Mouse (Mus musculus) lung, adult 2 months (tissue): ENCODE measurements around the gene Nup205. TPM values are rescaled to one million over a fixed set of nuclear protein-coding genes. Genes with fewer than 3 reads are reported as not detected.

Source experiments
- DNase-seq: peaks from one replicate; pipeline ENCODE4 v3.0.0; 2022
- H3K4me1 ChIP-seq: fragments of 200-500 bp; 2 replicates; pipeline ENCODE4 v1.6.1; 2011; ENCODE audit warnings: low read length; ENCODE audit not compliant: control insufficient read depth, insufficient read depth
- H3K4me3 ChIP-seq: fragments of 200-500 bp; replicated peaks from 2 replicates; pipeline ENCODE3; 2011; ENCODE audit warnings: low read depth, mild to moderate bottlenecking, control low read depth, low read length; ENCODE audit errors: extremely low read depth
- CTCF ChIP-seq: fragments of 200-500 bp; IDR thresholded peaks from 2 replicates; pipeline ENCODE4 v1.5.1; 2011; ENCODE audit warnings: mild to moderate bottlenecking, low read length, control low read depth; ENCODE audit not compliant: insufficient read depth
- POLR2A ChIP-seq: fragments of 200-500 bp; IDR thresholded peaks from 2 replicates; pipeline ENCODE4 v1.6.1; 2011; ENCODE audit warnings: low read depth, mild to moderate bottlenecking, control low read depth, low read length, borderline replicate concordance; ENCODE audit errors: extremely low read depth
- WGBS: fragments of 180-500 bp; shearing (Covaris S2); methylation state at CpG from one replicate; pipeline ENCODE4 v1.1.7; 2018; 5-methylcytosine and 5-hydroxymethylcytosine counted together
- polyA plus RNA-seq: library from polyadenylated mRNA; depleted of rRNA; stranded (reverse); fragments of >200 nt; gene quantifications from 2 replicates; pipeline ENCODE4 v1.2.3, GENCODE M21; 2012

Gene Nup205
- polyA plus RNA-seq, 1 experiment: 11.7 TPM

DNA sequence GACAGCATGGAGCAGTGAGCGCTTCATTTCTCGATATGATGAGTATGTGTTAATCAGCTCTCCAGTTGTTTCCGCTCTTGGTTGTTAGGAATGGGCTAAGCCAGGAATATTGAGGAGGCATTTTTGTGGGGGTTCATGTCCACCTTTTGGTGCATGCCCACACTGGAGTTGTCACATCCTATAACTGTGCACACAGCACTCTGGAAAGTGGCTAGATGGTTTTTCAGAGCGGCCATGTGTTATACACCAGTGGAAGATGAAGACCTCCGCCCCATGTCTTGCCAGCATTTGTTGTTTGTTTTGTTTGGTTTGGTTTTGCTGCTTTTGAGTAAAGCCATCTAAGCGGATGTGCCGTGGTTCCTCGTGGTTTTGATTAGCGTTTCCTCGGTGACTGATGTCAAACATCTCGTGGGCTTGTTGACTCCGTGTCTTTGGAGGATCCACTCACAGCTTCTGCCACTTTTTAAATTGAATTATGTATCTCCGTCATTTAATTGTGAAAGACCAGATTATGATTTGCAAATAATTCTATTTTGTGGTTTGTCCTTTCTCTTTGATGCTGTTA lies 80.5 kb downstream of the Nup205 start:
- peaks cover 19% of the 10 kb centered on the region for H3K4me1 ChIP-seq
- 84% methylated on average over 13 of the region's 13 CpGs for WGBS
- TF ChIP-seq CTCF: no peak
- TF ChIP-seq POLR2A: no peak
- H3K4me3 ChIP-seq: no peak overlapping the region
- no peak for DNase-seq

DNA sequence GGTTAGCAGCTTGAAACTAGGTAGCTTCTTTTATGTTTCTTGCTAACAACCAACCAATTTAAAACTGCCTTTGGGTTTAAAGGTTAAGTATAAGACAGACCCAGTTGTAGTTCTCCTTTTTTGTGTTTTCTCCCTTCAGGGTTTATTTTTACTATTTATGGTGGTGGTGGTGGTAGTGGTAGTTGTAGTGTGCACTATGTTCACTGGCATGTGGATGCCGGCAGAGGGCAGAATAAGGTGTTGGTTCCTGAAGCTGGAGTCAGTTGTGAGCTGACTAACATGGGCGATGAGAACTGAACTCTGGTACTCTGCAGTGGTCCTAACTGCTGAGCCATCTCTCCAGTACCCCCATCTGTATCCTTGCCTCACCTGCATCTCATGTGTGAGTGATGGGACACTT lies 81.7 kb downstream of the Nup205 start:
- no peak for DNase-seq
- H3K4me1 ChIP-seq: peaks cover 19% of the 10 kb centered on the region
- H3K4me3 ChIP-seq: no peak overlapping the region
- TF ChIP-seq CTCF: no peak
- no peak for TF ChIP-seq POLR2A
- WGBS: 88% methylated on average over 2 of the region's 2 CpGs

DNA sequence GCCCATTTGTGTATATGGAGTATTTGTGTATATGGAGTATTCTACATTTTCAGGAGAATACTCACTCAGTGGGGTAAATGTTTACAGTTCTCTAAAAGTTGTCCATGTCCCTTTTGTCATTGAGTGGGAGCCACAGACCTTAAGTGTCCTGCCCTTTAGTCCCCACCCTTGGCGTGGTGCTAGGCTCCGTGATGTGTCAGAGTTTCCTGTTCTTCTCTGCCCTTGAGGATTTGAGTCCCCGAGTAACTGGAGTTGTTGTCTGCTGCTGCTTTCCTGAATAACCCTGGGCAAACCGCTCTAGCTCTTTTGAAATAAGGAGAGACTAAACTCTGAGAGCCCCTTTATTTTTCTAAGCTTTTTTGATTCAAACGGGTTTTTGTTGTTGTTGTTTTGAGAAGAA lies 82.3 kb downstream of the Nup205 start:
- Histone ChIP-seq H3K4me3 (no peak overlapping the region), H3K4me1 (peaks cover 14% of the 10 kb centered on the region)
- DNase-seq: no peak
- no peak for TF ChIP-seq POLR2A
- TF ChIP-seq CTCF: no peak
- 40% methylated on average over 5 of the region's 5 CpGs for WGBS

- no peak overlapping the region for H3K4me3 ChIP-seq
- WGBS: 71% methylated on average over 7 of the region's 7 CpGs
- peaks cover 10% of the 10 kb centered on the region for H3K4me1 ChIP-seq
- no peak for TF ChIP-seq CTCF
- TF ChIP-seq POLR2A: no peak
- DNase-seq: no peak
Measured at GRCm38 (mm10) chr6:35260531-35260930, 83.3 kb downstream of the Nup205 start.

DNA sequence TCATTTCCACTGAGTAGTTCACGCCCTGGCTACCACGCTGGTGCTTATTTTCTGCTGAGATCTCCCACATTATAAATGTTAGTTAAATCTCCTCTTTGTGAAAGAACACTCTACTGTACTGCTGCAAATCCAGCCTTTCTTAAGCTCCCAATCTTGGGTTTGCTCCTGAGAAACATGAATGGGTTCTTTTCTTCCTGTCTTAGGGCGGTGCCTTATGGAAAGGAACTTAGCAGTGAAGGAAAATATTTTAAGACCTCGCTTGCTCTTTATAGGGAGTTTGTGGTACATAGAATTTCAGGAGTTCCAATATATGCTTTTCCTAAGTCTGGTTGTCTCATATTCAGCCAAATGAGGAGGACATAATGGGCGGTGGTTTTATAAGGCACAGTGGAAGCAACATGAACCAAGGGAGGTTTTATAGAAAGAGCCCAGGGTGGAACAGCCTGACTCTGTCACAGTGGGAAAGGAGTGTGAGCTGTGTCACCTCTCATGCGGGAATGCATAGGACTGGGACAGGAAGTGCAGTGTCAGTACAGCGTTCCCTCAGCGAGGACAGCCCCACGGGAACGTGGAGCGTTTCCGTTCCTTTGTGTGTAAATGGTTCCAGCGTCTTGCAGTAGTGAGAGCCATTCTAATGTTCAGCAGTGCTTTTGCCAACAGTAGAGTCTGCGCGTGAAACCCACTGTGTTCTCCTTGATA lies 88.5 kb downstream of the Nup205 start:
- TF ChIP-seq POLR2A (no peak), CTCF (no peak)
- Histone ChIP-seq H3K4me3 (no peak overlapping the region), H3K4me1 (no peaks in the 10 kb centered on the region)
- WGBS: 77% methylated on average over 15 of the region's 15 CpGs
- no peak for DNase-seq

- no peak for DNase-seq
- 94% methylated on average over 13 of the region's 13 CpGs for WGBS
- TF ChIP-seq CTCF (no peak), POLR2A (no peak)
- H3K4me1 ChIP-seq: no peaks in the 10 kb centered on the region; the same call in 1 of the 2 replicates
- H3K4me3 ChIP-seq: no peak overlapping the region
Measured at GRCm38 (mm10) chr6:35268711-35269110, 91.5 kb downstream of the Nup205 start.

- no peak for DNase-seq
- TF ChIP-seq POLR2A: no peak
- TF ChIP-seq CTCF: no peak
- 83% methylated on average over 13 of the region's 13 CpGs for WGBS
- Histone ChIP-seq H3K4me1 (no peaks in the 10 kb centered on the region; the same call in 1 of the 2 replicates), H3K4me3 (no peak overlapping the region)
Measured at GRCm38 (mm10) chr6:35269643-35270042, 92.4 kb downstream of the Nup205 start.

DNA sequence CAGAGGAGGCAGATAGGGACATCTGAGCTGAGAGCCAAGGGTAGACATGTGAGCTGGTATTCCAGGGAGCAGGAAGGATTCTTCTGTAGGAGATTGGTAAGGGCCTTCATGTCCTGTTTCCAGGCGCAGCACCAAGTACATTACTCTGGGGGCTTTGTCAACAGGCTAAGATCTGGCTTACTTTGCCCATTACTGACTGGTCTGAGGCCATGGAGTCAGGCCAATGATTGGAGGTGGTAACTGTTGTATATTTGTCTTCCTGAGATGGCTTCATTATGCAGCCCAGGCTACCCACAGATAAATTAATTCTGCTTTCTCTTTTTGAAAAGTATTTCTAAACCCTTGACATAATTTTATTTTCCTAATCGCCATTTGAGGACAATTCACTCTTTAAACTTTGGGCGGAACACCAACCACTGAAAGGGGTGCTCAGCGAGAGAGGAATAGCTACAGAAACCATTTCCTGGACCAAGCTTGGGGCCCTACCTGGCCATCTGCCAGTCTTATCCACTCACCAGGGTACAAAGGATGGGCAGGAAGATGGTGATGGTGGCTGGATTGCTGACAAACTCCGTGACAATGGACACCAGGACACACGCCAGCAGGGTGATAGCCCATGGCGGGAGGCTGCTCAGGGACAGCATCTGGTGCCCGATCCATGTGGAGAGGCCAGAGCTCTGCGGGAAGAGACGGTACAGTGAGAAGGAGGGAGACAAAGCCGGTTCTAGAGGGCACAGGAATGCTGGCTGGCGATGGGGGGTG lies 94.1 kb downstream of the Nup205 start:
- WGBS: 60% methylated on average over 12 of the region's 12 CpGs
- no peaks in the 10 kb centered on the region; the same call in 1 of the 2 replicates for H3K4me1 ChIP-seq
- no peak for TF ChIP-seq CTCF
- no peak for TF ChIP-seq POLR2A
- no peak for DNase-seq
- H3K4me3 ChIP-seq: no peak overlapping the region

GRCm38 (mm10) chr6:35271868-35272765 lies 94.9 kb downstream of the Nup205 start:
- H3K4me3 ChIP-seq: no peak overlapping the region
- no peak for DNase-seq
- TF ChIP-seq POLR2A: no peak
- TF ChIP-seq CTCF: no peak
- no peaks in the 10 kb centered on the region; the same call in 1 of the 2 replicates for H3K4me1 ChIP-seq
- WGBS: 77% methylated on average over 20 of the region's 20 CpGs
